Mouse (Mus musculus) spleen, adult 10 weeks (tissue): ENCODE measurements around the gene B3gat3. TPM values are rescaled to one million over a fixed set of nuclear protein-coding genes. Genes with fewer than 3 reads are reported as not detected.

ENCODE experiments used
- polyA plus RNA-seq: library from polyadenylated mRNA; stranded (reverse); fragments of 350-450 nt; fragmentation: Illumina TruSeq; extraction: RNeasy Lipid Tissue Mini Kit (QIAGEN cat#74804); gene quantifications from one replicate; pipeline ENCODE4 v1.2.3, GENCODE M21; 2015; ENCODE audit warnings: low replicate concordance; ENCODE audit not compliant: insufficient read depth

The B3gat3 gene
- 44.8 TPM for polyA plus RNA-seq

DNA sequence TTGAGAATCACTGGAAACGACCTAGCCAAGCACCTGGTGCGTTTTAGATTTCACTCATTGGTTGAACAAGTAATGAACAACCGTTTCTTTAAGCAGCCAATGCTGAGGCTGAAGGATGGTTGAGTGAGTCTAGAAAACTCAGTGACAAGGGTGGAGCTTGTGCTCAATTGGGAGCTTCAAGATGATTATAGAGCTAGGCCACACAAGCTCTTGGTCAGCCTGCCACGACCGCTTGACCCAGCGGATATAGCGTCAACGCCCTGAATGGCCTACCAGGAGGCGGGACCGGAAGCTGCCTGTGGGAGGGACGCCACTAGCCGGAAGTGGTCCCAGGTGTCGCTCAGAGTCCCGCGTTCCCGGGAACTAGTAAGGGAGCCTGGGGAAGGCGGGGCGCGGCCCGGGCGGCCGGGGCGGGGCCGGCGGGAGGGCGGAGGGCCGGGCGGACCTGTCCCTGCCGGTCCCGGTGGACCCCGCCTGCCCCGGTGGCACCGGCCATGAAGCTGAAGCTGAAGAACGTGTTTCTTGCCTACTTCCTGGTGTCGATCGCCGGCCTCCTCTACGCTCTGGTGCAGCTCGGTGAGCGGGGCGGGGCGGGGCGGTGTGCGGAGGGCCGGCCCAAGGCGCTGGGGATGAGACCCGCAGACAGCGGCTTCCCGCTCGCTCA, at the start of gene B3gat3:
Gene B3gat3, plus strand, starts transcription at position 302 of the 664 bp plus-strand sequence.

DNA sequence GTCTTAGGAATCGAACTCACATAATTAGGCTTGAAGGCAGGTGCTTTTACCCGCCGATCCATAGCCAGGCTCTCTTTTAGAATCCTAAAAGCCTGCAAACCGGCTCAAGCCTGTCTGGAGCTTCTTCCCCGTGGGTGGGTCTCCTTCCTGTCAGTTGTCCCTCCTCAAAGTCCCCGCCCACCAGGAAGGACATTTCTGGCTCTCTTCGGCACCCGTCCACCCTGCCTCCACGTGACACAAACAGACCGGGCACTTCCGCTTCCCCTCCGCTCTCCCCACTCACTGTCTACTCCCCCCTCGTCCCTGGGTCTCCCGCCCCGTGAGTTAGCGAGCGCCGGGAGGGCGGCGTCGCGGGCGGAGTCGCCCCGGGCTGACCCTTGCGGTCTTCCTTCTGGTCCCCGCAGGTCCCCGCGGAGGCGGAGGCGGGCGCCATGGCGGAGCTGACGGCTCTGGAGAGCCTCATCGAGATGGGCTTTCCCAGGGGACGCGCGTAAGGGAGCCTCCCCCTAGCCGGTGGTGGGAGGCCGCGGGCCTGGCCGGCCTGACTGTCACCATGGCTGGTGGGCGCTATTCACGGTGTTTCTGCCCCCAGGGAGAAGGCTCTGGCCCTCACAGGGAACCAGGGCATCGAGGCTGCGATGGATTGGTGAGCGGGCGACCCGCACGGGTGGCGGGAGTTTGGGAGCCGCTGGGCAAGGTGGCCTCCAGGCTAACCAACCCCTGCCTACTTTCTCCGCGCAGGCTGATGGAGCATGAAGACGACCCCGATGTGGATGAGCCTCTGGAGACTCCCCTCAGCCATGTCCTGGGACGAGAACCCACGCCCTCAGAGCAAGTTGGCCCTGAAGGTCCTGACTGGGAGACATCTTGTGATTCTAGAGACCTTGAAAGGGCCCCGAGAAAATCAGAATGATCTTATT, 48.6 kb upstream of the B3gat3 start, which contains the start of gene Ubxn1:
Gene Ubxn1, plus strand, starts transcription at position 230 of the 920 bp plus-strand sequence.

DNA sequence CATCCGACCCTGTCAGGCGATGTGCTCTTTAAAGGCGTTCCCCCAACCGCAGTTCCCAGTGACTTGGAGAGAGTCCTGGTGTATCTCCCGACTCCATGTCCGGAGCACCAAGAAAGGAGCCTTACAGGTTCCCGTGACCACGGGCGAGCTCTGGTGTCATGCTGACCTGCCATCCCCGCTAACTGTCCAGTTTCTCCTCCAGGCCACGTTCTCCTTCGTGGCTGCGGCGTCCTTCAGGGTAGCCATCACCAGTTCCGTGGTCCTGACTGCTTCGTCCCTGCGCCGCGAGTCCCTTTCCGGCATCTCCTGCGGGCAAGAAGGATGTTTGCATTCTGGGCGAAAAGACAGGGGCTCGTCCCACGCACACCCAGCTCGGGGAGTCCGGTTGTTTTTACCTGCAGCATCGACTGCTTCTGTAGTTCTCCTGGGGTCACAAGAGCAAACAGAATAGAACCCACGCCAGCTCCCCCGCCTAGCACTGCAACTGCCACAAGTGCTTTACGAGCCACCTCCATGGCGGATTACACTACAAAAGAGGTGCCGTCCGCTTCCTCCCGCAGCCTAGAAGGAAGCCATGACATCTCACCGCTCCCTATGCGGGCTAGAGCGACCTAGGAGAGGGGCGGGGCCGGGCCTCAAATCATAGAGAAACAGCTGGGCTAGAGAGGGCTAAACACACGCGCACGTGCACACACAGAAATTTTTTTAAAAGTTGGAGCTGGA, 39.7 kb upstream of the B3gat3 start, which contains the start of gene Uqcc3:
Gene Uqcc3, minus strand, starts transcription at position 613 of the 723 bp plus-strand sequence.

DNA sequence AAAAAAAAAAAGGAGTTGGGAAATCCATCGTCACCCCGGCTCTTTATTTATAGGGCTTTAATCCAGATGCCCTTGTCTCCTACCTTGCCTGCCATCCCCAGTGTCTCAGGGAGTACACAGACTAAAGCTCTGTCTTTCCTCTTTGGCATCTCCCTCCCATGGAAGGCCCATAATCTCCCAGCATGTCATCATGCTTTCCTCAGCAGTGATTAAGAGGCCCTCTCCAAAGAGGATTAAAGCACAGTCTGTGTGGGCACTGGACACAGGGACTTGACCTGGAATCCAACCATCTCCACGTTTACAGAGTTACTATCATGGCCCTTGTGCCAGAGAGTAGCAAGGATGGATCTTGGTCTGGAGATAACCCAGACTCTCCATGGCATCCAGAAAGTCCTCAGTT, 36.6 kb upstream of the B3gat3 start, which contains the start of the genes Lbhd1 and Gm49403:
Gene Lbhd1, plus strand, starts transcription at position 117 of the 400 bp plus-strand sequence.
Gene Gm49403, plus strand, starts transcription at position 315 of the 400 bp plus-strand sequence.

DNA sequence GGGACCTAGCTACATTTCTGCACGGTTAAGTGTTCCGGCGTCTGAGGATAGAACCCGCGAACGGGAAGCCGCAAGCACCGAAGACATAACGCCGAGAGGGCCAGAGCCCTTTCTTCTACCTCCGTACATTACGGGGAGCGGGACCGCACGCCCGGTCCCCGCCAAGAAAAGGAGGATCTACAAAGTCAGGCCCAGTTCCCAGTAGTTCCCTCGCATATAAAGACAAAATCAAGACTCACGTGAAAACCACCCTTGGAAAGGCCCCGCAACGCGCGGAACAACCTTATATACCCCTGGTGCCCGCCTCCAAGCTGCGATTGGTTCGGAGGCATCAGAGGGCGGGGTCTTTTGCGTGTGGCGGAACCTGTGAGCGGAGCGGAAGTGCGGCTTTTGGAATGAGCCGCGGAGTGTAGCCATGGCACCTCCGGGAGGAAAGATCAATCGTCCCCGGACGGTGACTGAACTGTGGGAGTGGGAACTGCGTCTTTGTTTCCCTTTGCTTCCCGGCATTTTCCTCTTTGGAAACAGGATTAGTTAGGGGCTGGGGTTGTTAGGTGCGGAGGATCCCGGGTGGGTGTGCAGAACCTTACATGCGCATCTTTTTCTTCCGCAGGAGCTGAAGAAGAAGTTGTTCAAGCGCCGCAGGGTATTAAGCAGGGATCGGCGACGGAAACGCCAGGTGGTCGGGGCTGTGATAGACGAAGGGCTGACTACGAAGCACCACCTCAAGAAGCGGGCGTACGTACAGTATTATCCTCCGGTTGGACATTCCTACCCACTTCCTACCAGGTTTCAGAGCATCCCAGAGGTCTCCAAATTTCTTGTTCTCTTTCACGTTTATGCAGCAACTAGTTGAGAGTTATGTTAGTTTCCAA, 31.4 kb upstream of the B3gat3 start, which contains the start of the genes 1810009A15Rik and Gm49416:
Gene 1810009A15Rik, plus strand, starts transcription at position 343 of the 875 bp plus-strand sequence.
Gene Gm49416, plus strand, starts transcription at position 416 of the 875 bp plus-strand sequence.

DNA sequence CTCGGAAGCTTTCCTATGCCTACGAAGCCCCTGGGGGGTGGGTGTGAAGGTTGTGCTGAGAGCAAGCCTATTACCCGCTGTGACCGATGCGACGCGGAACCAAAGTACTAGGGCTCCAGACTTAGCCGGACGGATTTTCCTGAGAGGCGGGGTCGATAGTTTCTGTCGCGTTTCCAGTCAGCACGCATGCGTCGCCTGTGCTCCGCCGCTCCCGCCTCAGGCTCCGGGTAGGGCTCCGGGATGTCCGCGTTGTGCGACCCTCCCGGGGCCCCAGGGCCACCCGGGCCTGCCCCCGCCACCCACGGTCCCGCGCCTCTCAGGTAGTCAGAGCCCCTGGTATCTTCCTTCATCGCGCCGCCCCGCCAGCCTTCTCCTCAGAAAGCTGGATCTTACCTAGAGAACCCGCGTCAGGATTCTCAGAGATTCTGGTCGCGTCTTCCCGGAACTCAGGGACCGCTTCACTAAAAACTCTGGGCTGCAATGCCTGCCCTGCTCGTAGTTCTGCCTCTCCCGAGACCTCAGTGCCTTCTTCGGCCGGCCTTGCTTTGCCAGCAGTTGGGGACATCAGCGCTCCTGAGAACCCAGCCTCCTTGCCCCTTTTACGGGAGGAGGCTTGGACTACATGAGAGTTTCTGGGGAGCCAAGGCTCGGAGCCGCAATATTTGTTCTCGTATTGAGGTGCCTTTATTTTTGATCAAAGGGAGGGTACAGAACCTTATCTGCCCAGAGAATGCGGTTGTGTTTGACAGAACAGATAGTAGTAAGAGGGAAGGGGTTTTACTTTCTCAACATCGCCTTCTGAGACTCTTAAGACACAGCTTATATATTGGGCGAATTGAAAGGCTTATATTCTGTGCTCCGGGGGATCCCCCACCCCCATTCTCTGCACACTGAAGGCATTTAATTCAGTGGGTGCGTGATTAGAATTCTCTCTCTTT, 27.1 kb upstream of the B3gat3 start, which contains the start of gene Ints5:
Gene Ints5, plus strand, starts transcription at position 177 of the 938 bp plus-strand sequence.

DNA sequence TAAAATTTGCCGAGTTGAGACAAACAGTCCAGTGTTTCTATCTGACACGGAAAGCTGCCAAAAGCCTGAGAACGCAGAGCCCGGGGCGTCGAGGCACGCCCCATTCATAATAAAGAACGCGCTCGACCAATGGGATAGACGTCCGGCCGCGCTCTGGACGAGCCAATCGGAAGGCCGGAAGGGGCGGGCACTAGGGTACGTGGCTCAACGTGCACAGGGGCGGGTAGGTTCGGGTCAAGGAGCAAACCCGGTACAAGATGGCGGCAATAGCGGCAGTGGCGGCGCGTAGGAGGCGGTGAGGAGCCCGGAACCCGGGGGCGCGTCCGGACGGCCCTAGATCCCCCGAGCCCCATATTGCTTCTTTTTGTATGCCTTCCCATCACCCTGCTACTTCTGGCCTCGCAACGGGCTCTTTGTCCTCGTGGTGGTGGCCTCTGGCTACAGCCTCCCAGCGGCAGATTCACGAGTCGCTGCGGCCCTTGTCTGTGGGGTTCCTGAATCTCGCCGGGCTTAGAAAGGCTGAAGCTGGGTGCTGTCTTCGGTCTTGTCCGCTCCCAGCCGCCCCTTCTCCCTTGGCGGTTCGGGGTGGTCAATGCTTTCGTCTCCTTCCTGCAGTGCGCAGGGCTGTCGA, 22.2 kb upstream of the B3gat3 start, which contains the start of gene Ganab:
Gene Ganab, plus strand, starts transcription at position 207 of the 631 bp plus-strand sequence.

DNA sequence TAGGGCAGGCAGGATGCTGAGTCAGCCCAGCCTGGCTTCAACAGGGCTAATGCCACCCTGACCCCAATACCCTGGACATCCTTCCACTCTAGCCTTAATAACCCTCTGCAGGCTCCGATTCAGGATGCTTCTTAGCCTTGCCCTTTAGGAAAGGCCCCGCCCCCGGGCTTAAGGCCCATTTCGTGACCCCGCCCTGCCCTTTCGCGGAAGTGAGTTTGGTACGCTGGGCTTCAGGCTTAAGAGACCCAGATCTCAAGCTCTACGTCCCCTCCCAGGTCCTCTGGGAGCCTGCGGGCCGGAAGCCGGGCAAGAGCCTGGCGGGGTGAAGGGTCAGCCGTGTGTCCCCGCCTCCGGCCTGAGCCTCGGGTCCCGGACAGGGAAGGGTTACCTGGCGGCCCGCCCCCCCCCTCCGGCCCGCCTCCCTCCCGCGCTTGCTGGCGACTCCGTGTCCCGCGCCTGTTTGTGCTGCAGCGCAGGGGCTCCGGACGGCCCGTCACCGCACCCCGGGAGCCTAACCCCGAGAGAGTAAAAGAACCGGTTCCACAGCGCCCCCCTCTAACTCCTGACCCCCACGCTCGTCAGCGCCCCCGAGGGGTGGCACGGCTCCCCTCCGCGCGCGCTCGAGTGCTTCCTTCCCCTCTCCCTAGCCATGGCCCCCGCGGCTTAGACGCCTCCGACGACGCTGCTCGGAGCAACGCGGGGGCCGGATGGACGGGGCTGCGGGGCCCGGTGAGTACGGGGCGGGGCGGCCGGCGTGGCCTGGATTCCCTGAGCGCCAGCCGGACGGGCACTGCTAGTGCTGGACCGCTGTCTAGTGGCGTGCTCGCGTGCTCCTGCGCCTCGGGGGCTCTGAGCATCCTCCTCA, 9.3 kb downstream of the B3gat3 start, which contains the start of the genes Rom1 and Eml3:
Gene Rom1, minus strand, starts transcription at position 133 of the 865 bp plus-strand sequence.
Gene Eml3, plus strand, starts transcription at position 329 of the 865 bp plus-strand sequence.

DNA sequence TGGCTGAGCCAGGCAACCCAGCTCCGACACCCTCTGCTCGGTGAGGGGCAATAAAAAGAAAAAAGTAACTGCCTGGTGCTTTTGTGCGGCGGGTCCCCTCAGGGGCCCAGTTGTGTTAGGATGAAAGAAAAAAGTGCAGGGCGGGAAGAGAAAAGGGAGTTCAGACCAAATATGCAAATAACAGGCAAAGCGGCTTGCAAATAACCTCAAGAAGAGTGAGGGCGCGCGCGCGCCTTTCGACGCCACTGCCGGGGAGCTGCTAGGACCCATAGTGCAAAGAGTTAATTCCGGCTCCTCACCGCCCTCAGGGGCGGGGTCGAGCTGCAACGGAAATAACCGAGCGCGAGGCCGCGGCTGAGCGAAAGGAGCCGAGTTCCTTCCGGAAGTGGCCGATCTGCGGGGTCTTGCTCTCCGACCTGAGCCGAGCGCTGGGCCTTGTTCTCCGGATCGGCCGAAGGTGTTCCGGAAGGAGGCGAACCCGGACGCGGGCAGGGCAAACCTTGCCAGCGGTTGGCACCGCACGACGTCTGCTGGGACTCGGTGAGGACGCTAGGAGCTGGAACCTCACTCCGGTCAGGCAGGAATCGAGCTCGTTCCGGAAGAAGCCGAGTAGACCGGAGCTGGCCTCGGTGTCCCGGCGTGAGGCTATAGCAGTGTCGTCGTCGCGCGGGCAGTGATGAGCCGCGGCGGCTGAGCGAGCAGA, 21.5 kb downstream of the B3gat3 start, which contains the start of gene Mta2:
Gene Mta2, plus strand, starts transcription at position 361 of the 703 bp plus-strand sequence.

DNA sequence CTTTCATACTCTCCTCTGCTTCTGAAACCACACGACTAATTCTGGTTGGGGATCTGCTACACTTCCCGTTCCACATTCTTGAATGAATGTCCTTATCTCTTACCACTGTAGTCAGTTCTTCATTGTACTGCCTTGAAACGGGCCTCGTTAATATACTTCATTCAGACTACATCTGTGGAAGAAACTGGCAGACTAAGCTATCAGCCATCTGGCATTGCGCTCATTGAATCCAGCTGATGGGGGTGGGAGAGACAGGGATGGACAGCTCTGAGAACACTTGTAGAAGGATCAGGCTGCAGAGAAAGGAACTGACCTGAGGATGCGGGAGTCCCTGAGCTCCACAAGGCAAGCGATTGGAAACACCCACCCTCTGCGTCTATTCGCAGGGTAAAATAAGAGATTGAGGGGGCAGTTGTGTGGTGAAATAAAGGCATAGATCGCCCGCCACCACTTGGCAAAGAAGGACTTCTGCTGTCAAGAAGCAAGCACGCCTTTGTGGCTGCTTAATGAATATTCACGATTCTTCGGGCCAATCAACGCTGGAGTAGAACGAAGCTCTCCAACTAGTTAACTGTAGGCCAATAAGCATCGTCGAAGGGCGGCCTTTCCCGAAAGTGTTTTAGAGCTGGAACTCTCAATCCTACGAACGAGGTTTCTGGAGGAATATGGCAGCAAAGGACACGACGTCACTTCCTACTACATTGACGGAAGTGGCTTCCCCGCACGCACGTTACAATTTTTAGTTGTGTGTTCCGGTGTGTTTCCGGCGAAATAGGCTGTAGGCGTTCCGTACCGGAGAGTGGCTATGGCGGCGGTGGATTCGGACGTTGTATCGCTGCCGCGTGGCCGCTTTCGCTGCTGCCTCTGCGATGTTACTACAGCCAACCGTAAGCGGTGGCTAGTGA, 33.2 kb downstream of the B3gat3 start, which contains the start of gene Tut1:
Gene Tut1, plus strand, starts transcription at position 713 of the 905 bp plus-strand sequence.

DNA sequence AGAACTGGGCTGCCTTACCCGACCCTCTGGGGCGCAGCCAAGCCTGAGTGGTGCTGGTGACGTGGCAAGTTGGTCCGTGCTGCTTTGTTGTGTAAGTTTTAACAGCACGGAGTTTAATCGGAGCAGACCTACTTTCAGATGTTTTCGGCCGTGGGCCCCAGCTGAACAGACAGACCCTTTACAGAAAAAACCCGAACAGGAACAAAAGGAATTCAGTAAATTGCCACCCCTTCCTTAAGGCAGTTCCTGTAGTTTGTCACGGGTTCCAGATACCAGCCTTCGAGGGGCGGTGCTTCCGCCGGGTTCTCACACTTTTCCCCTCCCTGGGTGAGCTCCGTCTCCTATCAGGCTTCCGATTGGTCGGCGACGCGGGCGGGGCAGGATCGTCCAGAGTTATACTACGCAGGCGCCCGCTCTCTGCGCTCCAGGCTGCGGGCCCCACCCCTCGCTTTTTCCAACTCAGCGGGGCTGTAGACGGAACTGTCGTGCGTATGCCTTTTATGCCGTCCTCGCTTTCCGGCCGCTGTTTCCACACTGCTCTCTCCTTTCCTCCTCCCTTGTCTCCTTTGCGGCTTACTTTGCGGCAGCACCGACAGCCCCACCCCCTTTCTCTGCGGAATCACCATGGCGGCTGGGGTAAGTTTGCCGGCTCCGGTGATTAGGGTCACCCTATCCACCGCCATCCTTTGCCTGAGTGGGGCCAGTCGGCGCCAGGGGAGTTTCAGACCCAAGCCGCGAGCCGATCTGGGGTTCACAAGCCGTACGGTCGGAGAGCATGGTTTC, 46.6 kb downstream of the B3gat3 start, which contains the start of gene Eef1g:
Gene Eef1g, plus strand, starts transcription at position 452 of the 783 bp plus-strand sequence.

